Mouse (Mus musculus) thymus, adult 2 months (tissue): ENCODE results near the gene Epha5. TPM values are rescaled to one million over a fixed set of nuclear protein-coding genes. Genes with fewer than 3 reads are reported as not detected.

Experiments
- DNase-seq: peaks from one replicate; pipeline ENCODE4 v3.0.0; 2021
- H3K27ac ChIP-seq: fragments of 200-500 bp; 2 replicates; pipeline ENCODE4 v1.5.1; 2012; ENCODE audit warnings: low read length, control low read depth; ENCODE audit not compliant: control insufficient read depth, insufficient read depth
- H3K27me3 ChIP-seq: fragments of 200-500 bp; 2 replicates; pipeline ENCODE4 v1.6.1; 2012; ENCODE audit warnings: mild to moderate bottlenecking, low read length, moderate library complexity, mixed read lengths; ENCODE audit not compliant: control insufficient read depth, insufficient read depth
- H3K36me3 ChIP-seq: fragments of 200-500 bp; 2 replicates; pipeline ENCODE4 v1.6.1; 2012; ENCODE audit warnings: mild to moderate bottlenecking, low read length, moderate library complexity; ENCODE audit not compliant: control insufficient read depth, insufficient read depth
- H3K4me1 ChIP-seq: fragments of 200-500 bp; replicated peaks from 2 replicates; pipeline ENCODE4 v1.6.1; 2012; ENCODE audit warnings: low read length; ENCODE audit not compliant: control insufficient read depth, insufficient read depth
- H3K4me3 ChIP-seq: fragments of 200-500 bp; 2 replicates; pipeline ENCODE4 v1.5.1; 2012; ENCODE audit warnings: mild to moderate bottlenecking, low read length, control low read depth, moderate library complexity; ENCODE audit not compliant: control insufficient read depth, insufficient read depth
- CTCF ChIP-seq: fragments of 200-500 bp; IDR thresholded peaks from 2 replicates; pipeline ENCODE4 v1.5.1; 2012; ENCODE audit warnings: mild to moderate bottlenecking, control low read depth, low read length, moderate library complexity, borderline replicate concordance; ENCODE audit not compliant: control insufficient read depth, poor library complexity, insufficient read depth; ENCODE audit errors: extremely low read depth
- POLR2A ChIP-seq: fragments of 200-500 bp; IDR thresholded peaks from 2 replicates; pipeline ENCODE4 v1.6.1; 2012; ENCODE audit warnings: mild to moderate bottlenecking, low read length, control low read depth, moderate library complexity; ENCODE audit not compliant: control insufficient read depth, poor library complexity, insufficient read depth; ENCODE audit errors: extremely low read depth
- WGBS: fragments of 180-500 bp; shearing (Covaris S2); methylation state at CpG from one replicate; pipeline ENCODE4 v1.1.7; 2018; 5-methylcytosine and 5-hydroxymethylcytosine counted together
- polyA plus RNA-seq: library from polyadenylated mRNA; depleted of rRNA; stranded (reverse); fragments of >200 nt; gene quantifications from 2 replicates; pipeline ENCODE4 v1.2.3, GENCODE M21; 2012

Epha5 gene
- polyA plus RNA-seq, 1 experiment = not detected

DNA sequence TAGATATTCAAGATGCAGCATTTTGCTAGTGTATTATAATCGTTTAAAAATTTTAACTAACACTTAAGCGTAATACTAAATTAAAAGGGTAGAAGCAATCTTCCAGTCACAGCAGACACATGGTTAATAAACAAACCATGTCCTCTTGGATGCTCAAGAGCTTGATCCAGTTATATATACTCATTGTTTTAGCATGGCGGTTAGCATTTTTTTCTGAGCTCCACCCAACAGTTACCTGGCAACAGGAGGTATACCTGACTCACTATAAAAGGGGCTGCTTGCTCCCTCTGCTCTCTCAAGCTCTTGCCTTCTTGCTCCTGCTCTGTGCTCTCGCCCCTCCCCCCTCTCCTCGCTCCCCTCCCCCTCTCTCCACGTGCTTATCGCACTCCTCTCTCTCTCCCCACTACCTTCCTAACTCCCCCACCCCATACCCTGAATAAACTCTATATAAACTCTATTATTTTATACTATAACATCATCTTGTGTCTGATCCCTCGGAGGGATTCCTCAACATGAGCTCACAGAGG is 98.3 kb downstream of the Epha5 start:
- 73% methylated on average over 8 of the region's 8 CpGs for WGBS
- no peak overlapping the region for H3K4me3 ChIP-seq
- no peak overlapping the region for H3K27ac ChIP-seq
- TF ChIP-seq POLR2A (no peak), CTCF (no peak)
- no peaks in the 10 kb centered on the region for H3K27me3 ChIP-seq
- no peak for DNase-seq
- H3K36me3 ChIP-seq = no peaks in the 10 kb centered on the region
- H3K4me1 ChIP-seq = no peaks in the 10 kb centered on the region

DNA sequence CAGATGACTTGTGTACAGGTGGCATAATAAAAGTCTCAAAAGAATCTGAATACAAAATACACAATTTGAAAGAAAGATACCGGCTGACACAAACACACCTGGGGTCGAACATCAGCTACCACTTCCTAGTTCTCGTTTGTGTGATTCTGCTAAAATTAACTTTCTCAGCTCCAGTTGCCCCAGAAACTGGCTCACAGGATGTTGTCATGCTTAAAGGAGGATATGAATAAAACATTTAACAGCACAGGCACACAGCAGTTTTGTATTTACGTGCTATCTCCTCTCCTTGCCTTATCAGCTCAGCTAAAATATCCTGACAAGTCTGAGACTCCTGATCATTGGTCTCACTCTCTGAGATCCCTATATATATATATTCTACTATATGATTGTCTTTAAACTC is 99.3 kb downstream of the Epha5 start:
- TF ChIP-seq CTCF = no peak
- TF ChIP-seq POLR2A = no peak
- WGBS = 60% methylated on average over 4 of the region's 4 CpGs
- no peaks in the 10 kb centered on the region for H3K4me1 ChIP-seq

DNA sequence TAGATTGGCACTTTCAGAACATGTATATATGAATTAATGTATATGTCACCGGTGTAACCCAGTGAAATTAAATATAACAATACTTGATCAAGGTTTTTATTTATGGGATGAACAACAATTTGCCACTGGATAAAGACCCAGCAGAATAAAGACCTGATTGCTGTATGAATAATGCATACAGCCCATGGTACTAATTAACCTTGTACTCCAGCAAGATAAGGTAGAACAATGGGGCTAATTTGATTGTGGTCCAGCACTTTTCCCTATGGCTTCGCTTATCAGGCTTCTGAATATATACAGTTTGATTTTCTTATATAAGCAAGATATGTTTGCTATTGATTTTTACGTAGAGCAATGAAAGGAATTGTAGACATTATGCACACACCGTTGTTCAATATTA is 103.6 kb downstream of the Epha5 start:
- Histone ChIP-seq H3K27ac (no peak overlapping the region), H3K36me3 (no peaks in the 10 kb centered on the region), H3K4me3 (no peak overlapping the region), H3K27me3 (no peaks in the 10 kb centered on the region), H3K4me1 (no peaks in the 10 kb centered on the region)
- no peak for DNase-seq
- 92% methylated on average over 4 of the region's 4 CpGs for WGBS
- TF ChIP-seq CTCF = no peak
- no peak for TF ChIP-seq POLR2A

More for the DNA sequence above, 99.3 kb downstream of the Epha5 start:
- no peak for DNase-seq
- H3K4me3 ChIP-seq = no peak overlapping the region
- no peak overlapping the region for H3K27ac ChIP-seq
- H3K27me3 ChIP-seq = no peaks in the 10 kb centered on the region
- H3K36me3 ChIP-seq = no peaks in the 10 kb centered on the region

DNA sequence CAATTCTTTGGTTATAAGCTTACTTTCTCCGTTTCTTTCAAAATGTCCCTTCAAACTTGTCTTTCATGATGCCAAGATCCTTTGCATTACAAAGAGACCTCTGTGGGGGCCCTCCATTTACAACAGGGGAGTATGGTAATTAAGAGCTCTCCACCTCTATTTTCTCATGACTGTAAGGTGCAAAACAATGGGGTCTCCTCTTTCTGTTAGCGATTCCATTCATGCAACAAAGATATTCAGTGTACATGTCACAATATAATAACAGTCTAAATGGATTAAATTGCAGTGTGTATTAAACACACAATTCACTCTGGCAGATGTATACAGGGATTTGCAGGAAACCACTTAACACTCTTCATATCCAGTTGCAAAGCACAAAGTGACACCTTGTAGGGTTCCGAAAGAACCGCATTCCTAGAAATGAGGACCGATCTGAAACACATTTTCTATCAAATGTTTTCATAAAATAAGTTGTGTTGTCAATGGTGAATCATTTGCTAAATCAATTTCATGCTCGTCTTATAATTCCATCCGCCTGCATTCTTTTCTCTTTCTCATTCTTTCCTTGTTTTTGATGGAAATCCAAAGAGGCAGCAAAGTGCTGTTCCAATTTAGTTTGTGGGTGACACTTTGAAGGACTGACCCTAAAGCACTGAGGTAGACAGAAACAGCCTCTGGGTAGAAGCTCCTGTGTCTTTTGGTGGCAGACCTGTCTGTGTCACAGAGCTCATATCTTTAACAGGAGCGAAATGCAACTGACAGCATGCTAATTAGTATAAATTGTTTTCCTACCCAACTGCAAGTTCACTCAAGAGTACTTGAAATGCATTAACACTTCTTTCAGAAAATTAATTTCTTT is 118.1 kb downstream of the Epha5 start:
- TF ChIP-seq POLR2A = no peak
- TF ChIP-seq CTCF = no peak
- Histone ChIP-seq H3K27me3 (no peaks in the 10 kb centered on the region), H3K4me1 (no peaks in the 10 kb centered on the region), H3K36me3 (no peaks in the 10 kb centered on the region), H3K4me3 (no peak overlapping the region), H3K27ac (no peak overlapping the region)
- 66% methylated on average over 8 of the region's 8 CpGs for WGBS
- DNase-seq = no peak

DNA sequence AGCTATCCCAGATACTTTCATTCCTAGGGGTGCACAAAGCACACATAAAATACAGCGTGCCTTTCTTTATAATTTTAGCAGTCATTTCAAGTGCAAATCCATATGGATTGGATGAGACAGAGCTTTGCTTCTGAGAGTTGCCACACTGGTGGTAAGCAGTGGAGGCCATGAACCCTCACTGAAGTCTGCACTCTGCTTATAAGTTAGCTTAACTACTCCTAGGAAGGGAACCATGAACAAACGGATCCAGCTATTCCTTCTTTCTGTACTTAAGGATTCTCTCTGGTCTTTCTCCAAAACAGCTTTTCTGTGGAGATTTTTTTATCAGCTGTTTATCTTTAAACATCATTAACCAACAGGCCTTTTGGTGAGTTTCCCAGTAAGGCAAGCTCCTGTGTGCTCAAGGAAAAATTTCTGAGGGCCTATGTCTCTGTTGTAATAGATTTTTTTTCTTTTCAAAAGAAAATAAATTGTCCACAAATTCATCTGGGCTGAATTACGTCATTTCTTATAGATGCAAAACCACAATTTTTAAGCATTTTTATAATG is 127.7 kb downstream of the Epha5 start:
- H3K36me3 ChIP-seq = no peaks in the 10 kb centered on the region
- no peak for DNase-seq
- H3K4me3 ChIP-seq = no peak overlapping the region
- TF ChIP-seq CTCF (no peak), POLR2A (no peak)
- 82% methylated on average over 3 of the region's 3 CpGs for WGBS
- H3K27me3 ChIP-seq = no peaks in the 10 kb centered on the region
- no peaks in the 10 kb centered on the region for H3K4me1 ChIP-seq
- H3K27ac ChIP-seq = no peak overlapping the region

DNA sequence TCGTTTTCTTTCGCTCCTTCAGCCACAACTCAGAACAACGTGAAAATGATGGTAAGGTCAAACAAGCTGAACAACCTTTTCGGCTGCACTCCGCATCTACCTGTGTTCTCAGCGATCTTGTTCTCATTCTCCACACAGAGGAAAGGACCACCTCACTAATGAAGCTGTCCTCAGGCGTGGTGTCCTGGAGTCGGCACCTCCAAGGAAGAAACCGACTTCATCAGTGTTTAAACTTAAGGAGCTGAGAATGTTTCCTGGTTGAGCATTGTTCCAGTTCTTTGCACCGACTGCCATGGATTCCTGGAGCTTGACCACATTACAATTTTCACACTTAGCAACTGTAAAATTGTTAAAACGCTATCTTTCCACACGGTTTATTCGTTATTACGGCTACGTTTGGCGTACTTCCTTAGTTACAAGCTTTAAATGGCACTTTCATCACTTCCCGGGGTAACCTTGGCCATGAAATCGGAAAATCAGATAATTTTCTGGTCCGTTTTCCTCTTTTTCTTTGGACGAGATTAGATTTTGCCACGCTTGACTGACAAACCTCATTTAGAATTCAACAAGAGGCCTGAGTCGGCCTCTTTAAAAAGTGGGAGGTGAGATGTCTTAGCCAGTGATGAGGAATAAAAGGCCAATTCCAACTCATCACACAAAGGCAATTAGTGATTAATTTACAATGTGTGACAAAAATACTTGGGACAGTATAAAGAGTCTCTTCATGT is 135.7 kb downstream of the Epha5 start:
- no peaks in the 10 kb centered on the region for H3K27me3 ChIP-seq
- no peak for DNase-seq
- no peak overlapping the region for H3K4me3 ChIP-seq
- H3K4me1 ChIP-seq = no peaks in the 10 kb centered on the region
- H3K27ac ChIP-seq = no peak overlapping the region
- TF ChIP-seq CTCF = no peak
- TF ChIP-seq POLR2A = no peak
- no peaks in the 10 kb centered on the region for H3K36me3 ChIP-seq
- WGBS = 92% methylated on average over 22 of the region's 22 CpGs
